Mouse (Mus musculus): ENCODE data around the gene Olfr284. TPM values are rescaled to one million over a fixed set of nuclear protein-coding genes. Genes with fewer than 3 reads are reported as not detected.

The Olfr284 gene
- total RNA-seq (2012; rRNA removed) = not detected in 2 replicates
- not detected in 2 replicates for total RNA-seq (2014; rRNA removed)
- polyA plus RNA-seq (2012; ENCODE audit: insufficient read length, low read depth) = not detected in 2 replicates

DNA sequence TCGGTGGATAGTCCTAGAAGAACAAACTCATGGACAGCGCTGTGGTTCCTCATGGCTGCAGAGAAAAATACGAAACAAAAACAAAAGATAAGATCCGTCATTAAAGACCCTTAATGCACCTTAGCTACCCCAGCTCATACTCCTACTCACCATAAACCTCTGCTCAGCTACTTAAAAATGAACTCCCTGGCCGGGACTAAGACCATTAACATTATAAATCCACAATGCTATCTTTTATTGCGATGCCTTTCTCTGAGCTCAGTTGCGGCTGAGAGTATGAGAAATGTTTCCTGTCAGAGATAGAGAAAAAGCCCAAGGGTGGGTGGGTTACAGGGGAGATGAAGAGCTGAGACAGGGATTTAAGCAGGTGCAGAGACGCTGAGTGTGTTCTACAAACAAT, at the start of gene Olfr284:
Gene Olfr284 (minus strand): TSS at position 101 of the 400 bp plus-strand sequence.
- Histone ChIP-seq H3K36me3 (replicated peaks in 1 of 2; ENCODE audit: control insufficient read depth in 1 of 2, insufficient read depth in 1 of 2, low read length in 1 of 2) (no peaks in the 10 kb centered on the region), H3K27me3 (replicated peaks) (peaks cover 57% of the 10 kb centered on the region), H3K4me1 (ENCODE audit: control insufficient read depth in 1 of 2, insufficient read depth in 2 of 2) (0 out of 4 replicates have a peak, but pooled peaks cover 0 to 2% of the 10 kb centered on the region in 2 experiments), H3K27ac (ENCODE audit: insufficient read depth, low read depth) (no peak within 1 kb of the TSS), H3K4me3 (replicated peaks in 1 of 3; ENCODE audit: low read depth in 2 of 3, low read length in 2 of 3, poor library complexity in 1 of 3) (no peak within 1 kb of the TSS), H3K4me2 (ENCODE audit: insufficient read depth, low read depth, poor library complexity, severe bottlenecking) (no peak within 1 kb of the TSS), H3K79me2 (replicated peaks; ENCODE audit: control insufficient read depth, extremely low read depth, insufficient read depth, poor library complexity, severe bottlenecking) (no peaks in the 10 kb centered on the region), H3K9me3 (replicated peaks; ENCODE audit: low read length) (no peaks in the 10 kb centered on the region), H3K9ac (ENCODE audit: insufficient read depth, low read depth) (no peak within 1 kb of the TSS)
- TF ChIP-seq ZKSCAN1 (IDR thresholded peaks at IDR 0.05; ENCODE audit: borderline replicate concordance, low read depth, low read length) (no peak), POLR2A (IDR thresholded peaks at IDR 0.05; ENCODE audit: low read depth, low read length) (no peak), TCF12 (IDR thresholded peaks at IDR 0.05; ENCODE audit: low read depth, low read length) (no peak), CTCF (conservative IDR thresholded peaks at IDR 0.05 in 1 of 2, IDR thresholded peaks at IDR 0.05 in 1 of 2; ENCODE audit: low read depth in 2 of 2, low read length in 2 of 2) (no peak), KAT2A (IDR thresholded peaks at IDR 0.05; ENCODE audit: insufficient replicate concordance, low read length) (no peak), POLR2AphosphoS2 (IDR thresholded peaks at IDR 0.05; ENCODE audit: low read depth, low read length) (no peak), HCFC1 (IDR thresholded peaks at IDR 0.05; ENCODE audit: low read depth, low read length) (no peak), ETS1 (conservative IDR thresholded peaks at IDR 0.05; ENCODE audit: low read depth, low read length) (no peak), MAZ (IDR thresholded peaks at IDR 0.05; ENCODE audit: low read depth, low read length) (no peak), NELFE (IDR thresholded peaks at IDR 0.05; ENCODE audit: low read depth, low read length) (no peak), ZMIZ1 (IDR thresholded peaks at IDR 0.05; ENCODE audit: low read depth, low read length) (no peak), NRF1 (IDR thresholded peaks at IDR 0.05; ENCODE audit: low read depth, low read length) (no peak), EP300 (IDR thresholded peaks at IDR 0.05; ENCODE audit: low read length) (no peak), E2F4 (IDR thresholded peaks at IDR 0.05; ENCODE audit: insufficient replicate concordance, low read depth, low read length) (no peak), JUND (conservative IDR thresholded peaks at IDR 0.05; ENCODE audit: low read depth, low read length) (no peak), MXI1 (IDR thresholded peaks at IDR 0.05; ENCODE audit: low read depth, low read length) (no peak), MYC (IDR thresholded peaks at IDR 0.05; ENCODE audit: low read depth, low read length) (no peak), USF1 (IDR thresholded peaks at IDR 0.05; ENCODE audit: low read depth, low read length) (no peak), ZNF384 (IDR thresholded peaks at IDR 0.05; ENCODE audit: low read depth, low read length) (no peak), ZC3H11A (IDR thresholded peaks at IDR 0.05; ENCODE audit: low read depth, low read length) (no peak)
- dilution Hi-C loops (cut with MboI; ENCODE audit: extremely low pct_ligation_motif_present, extremely low pct_unique_long_range_greater_than_20kb, low sequenced_read_pairs) (no loop called here), in situ Hi-C loops (cut with MboI; ENCODE audit: low pct_ligation_motif_present, low pct_unique_long_range_greater_than_20kb, low sequenced_read_pairs) (no loop called here)
- no peak for DNase-seq (ENCODE audit: extremely low read depth)

DNA sequence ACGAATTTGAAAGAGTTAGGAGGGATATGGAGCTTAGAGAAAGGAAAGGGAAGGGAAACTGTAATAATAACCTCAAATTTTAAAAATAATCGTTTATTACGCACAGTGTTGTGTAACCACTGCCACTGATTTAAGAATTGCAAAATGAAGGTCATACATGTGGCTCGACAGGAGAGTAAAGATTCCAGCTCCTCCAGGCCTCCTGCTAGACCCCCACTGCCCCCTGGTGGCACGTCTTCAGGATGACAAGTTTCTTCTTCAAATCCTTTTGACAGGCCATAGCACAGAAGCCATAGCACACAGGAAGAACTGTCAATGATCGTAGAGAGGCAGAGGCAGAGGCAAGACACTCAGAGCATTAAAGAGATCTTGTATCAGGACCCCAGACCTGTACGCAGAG, 49.0 kb upstream of the Olfr284 start:
- Histone ChIP-seq H3K79me2 (replicated peaks; ENCODE audit: control insufficient read depth, extremely low read depth, insufficient read depth, poor library complexity, severe bottlenecking) (no peaks in the 10 kb centered on the region), H3K27me3 (replicated peaks) (peaks cover 9% of the 10 kb centered on the region), H3K9ac (ENCODE audit: insufficient read depth, low read depth) (no peak overlapping the region), H3K36me3 (replicated peaks in 1 of 2; ENCODE audit: control insufficient read depth in 1 of 2, insufficient read depth in 1 of 2, low read length in 1 of 2) (no peaks in the 10 kb centered on the region), H3K9me3 (replicated peaks; ENCODE audit: low read length) (peaks cover under 1% of the 10 kb centered on the region), H3K27ac (ENCODE audit: insufficient read depth, low read depth) (no peak overlapping the region), H3K4me3 (replicated peaks in 1 of 3; ENCODE audit: low read depth in 2 of 3, low read length in 2 of 3, poor library complexity in 1 of 3) (no peak overlapping the region), H3K4me2 (ENCODE audit: insufficient read depth, low read depth, poor library complexity, severe bottlenecking) (no peak overlapping the region), H3K4me1 (ENCODE audit: control insufficient read depth in 1 of 2, insufficient read depth in 2 of 2) (peaks cover 0 to 14% of the 10 kb centered on the region in 2 experiments; a peak in 1 of 4 replicates)
- dilution Hi-C loops (cut with MboI; ENCODE audit: extremely low pct_ligation_motif_present, extremely low pct_unique_long_range_greater_than_20kb, low sequenced_read_pairs) = no loop called here
- in situ Hi-C loops (cut with MboI; ENCODE audit: low pct_ligation_motif_present, low pct_unique_long_range_greater_than_20kb, low sequenced_read_pairs) = loop anchor here (10.0 kb wide), 1 partner anchor 205 kb away; no protein-coding TSS in a partner anchor
- no peak for TF ChIP-seq USF2 (conservative IDR thresholded peaks at IDR 0.05; ENCODE audit: low read depth, low read length)
- peak; percentile 61 for TF ChIP-seq ZC3H11A (IDR thresholded peaks at IDR 0.05; ENCODE audit: low read depth, low read length)
- peak; percentile 90 for TF ChIP-seq SMC3 (IDR thresholded peaks at IDR 0.05; ENCODE audit: low read depth, low read length)
- TF ChIP-seq CTCF (conservative IDR thresholded peaks at IDR 0.05 in 1 of 2, IDR thresholded peaks at IDR 0.05 in 1 of 2; ENCODE audit: low read depth in 2 of 2, low read length in 2 of 2) = peak; percentile 89 to 96
- TF ChIP-seq RAD21 (IDR thresholded peaks at IDR 0.05; ENCODE audit: low read depth, low read length) = peak; percentile 97
- peak; percentile 41; the same call in 1 of the 2 replicates for TF ChIP-seq MYC (IDR thresholded peaks at IDR 0.05; ENCODE audit: low read depth, low read length)
- no peak for TF ChIP-seq ZMIZ1 (IDR thresholded peaks at IDR 0.05; ENCODE audit: low read depth, low read length)
- TF ChIP-seq KAT2A (IDR thresholded peaks at IDR 0.05; ENCODE audit: insufficient replicate concordance, low read length) = no peak
- TF ChIP-seq RCOR1 (conservative IDR thresholded peaks at IDR 0.05; ENCODE audit: low read depth, low read length) = no peak
- no peak for TF ChIP-seq MAFK (IDR thresholded peaks at IDR 0.05; ENCODE audit: insufficient replicate concordance, low read length)
- no peak for TF ChIP-seq ZNF384 (IDR thresholded peaks at IDR 0.05; ENCODE audit: low read depth, low read length)
- TF ChIP-seq NELFE (IDR thresholded peaks at IDR 0.05; ENCODE audit: low read depth, low read length) = 0 out of 2 replicates have a peak, but pooled peaks have one; percentile 13
- DNase-seq (ENCODE audit: extremely low read depth) = peak; percentile 84

Measured in CH12.LX (cell line).